Mouse (Mus musculus) brain, adult 2 months (tissue): ENCODE results near the gene Tas2r135.

ENCODE experiments used
- DNase-seq: peaks from one replicate; pipeline ENCODE4 v3.0.0; 2011; ENCODE audit warnings: low read depth, low spot score

Gene Tas2r135

GRCm38 (mm10) chr6:42405134-42405533 is at the start of gene Tas2r135:
Tas2r135 (plus strand) TSS chr6:42405434.
- DNase-seq: no peak

GRCm38 (mm10) chr6:42355794-42356600 is 49.2 kb upstream of the Tas2r135 start:
- DNase-seq: no peak

DNA sequence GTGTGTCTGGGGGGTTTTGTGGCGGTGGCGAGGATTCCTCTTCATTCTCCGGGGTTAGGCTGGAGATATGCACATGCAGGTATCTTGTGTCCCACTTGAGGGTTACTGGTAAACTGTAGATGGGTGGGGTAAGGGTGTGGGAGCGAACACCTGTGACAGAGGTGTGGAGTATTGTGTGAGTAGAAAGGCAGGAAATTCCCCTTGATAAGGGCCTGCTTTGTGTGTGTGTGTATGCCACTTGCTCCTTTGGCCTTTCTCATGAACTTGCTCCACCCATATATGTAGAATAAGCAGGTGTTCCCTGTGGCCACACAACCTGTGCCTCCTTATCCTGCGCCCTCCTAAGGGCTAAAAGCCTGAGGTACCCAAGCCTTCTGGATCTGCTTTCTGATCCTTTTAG is 48.3 kb upstream of the Tas2r135 start:
- no peak for DNase-seq

DNA sequence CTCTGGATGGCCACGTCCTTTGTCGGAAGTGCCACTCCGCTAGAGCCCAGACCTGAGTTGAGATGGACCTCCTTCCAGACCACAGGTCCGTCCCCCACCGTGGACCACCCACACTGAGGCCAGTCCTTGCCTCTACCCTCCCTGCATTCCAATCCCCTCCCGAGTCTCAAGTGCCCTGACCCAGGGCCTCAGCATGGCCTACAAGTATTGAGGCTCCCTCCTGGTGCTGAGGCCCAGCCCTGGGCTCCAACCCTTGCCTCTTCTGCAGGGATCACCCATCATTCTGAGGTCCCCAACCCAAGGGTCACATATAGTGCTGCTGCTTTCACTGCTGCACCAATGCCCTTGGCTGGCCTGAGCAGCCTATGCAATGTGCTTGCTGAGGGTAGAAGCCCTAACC is 47.3 kb upstream of the Tas2r135 start:
- DNase-seq: no peak

GRCm38 (mm10) chr6:42358901-42359300 is 46.3 kb upstream of the Tas2r135 start:
- DNase-seq: no peak

DNA sequence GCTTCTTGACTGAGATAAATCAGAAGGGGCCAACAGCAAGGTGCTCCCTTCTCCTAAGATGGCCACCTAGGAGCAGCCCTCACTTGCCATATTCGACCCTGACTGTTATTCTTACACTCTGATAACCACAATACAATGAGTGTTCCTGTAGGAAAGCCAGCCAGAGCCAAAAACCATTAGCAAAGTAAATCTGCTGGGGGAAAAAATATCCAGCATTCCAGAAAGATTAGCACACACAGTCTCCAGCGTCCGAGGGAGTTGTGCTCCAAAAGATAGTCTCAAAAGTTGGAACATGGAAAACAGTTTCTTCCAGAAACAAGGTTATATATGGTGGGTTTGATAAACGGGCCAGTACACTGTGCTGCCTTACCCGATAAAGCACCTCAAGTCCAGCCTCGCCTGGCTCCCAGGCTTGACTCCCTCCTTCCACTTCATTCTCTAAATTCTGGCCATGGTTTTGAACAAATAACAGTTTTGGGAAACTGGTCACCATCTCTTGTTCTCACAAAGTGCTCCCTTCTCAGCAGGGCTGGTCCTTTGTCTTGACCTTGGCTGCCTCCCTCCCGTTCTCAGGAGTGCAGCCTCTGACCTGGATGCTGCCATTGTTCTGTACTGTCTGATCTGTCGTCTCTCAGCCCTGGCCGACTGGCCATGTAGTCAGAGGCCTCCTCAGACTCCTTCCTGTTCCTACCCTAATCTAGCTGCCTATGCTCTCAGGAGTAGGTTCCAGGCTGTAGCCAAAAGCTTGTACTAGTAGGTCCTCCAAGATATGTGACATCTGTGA is 45.7 kb upstream of the Tas2r135 start:
- DNase-seq: no peak

DNA sequence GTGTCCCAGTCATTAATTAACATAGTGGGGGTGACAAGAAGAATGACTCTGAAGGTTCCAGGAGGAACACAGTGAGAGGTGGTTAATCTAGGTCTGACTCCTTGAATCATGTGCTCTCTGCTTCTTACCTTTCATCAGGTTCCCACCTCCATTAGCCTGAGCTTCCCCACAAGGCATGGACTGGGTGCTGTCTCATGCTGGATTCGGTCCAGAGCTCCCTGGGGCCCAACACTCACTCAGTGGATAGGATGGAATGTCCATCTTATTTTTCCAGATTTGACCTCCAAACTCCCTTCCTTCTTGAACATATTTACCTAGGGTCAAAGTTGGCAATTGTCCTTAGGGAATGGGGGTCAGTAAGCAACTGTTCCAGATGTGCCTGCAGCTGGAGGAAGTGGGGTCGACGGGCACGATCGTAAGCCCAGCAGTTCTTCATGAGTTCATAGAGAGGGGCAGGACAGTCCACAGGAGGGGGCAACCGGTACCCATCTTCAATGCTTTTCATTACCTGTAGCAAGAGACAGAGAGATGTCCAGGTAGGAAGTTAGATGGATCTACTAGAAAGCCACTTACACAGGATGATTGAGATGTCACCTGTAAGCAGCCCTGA is 44.9 kb upstream of the Tas2r135 start:
- DNase-seq: no peak

DNA sequence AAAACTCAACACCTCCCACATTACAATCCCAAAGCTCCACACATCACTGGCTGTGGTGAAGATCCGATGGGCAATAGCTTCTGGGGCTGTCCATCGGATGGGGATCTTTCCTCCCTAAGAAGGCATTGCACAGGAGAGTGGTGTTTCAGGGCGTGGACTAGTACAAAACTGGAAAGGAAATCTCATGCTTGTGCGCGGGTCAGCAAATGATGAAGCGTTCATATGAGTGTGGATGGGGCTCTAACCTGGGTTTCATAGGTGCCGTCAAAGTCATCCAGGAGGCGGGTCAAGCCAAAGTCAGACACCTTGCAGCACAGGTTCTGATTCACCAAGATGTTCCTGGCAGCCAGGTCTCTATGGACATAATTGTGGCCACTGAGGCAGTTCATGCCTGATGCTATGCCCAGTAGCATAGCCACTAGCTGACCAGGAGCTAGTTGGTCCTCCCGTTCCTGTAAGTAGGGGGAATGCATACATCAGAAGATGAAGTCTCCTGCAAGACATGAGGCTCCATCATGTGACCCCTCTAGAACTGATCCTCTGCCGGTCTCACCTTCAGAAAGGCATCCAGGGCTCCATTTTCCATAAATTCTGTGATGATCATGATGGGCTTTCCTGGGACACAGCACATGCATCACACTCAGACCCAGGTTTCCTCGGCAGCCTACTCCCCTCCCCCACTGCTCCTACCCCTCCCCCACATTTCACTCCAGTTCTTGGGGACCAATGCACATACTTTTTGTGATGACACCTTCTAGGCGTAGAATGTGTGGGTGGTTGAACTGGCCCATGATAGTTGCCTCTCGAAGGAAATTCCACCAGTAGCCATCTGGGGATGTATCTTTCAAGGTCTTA is 44.0 kb upstream of the Tas2r135 start:
- no peak for DNase-seq

GRCm38 (mm10) chr6:42362074-42362473 is 43.2 kb upstream of the Tas2r135 start:
- DNase-seq: no peak

DNA sequence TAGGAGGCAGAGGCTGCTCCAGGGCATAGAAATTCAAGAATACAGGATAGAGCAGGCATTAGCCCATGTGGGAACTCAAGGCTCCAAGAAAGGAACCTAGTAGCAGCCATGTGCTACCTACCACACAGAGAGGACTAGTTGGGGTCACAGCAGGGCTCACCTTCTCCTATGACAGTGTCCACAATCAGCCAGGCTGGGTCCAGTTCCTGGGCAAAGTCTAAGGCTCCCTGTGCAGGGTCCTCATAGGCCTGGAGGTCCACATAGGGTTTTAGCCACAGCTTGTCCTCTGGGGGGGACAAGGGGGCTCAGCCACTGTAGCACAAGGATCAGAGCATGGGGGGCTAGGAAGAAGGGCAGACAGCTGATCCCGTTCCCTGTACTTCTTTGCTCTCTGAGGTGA is 42.7 kb upstream of the Tas2r135 start:
- no peak for DNase-seq

GRCm38 (mm10) chr6:42362974-42363373 is 42.3 kb upstream of the Tas2r135 start:
- DNase-seq: peak; percentile 68

- DNase-seq: no peak
Measured at GRCm38 (mm10) chr6:42364066-42364465, 41.2 kb upstream of the Tas2r135 start.

- no peak for DNase-seq
Measured at GRCm38 (mm10) chr6:42364607-42365006, 40.6 kb upstream of the Tas2r135 start.

- DNase-seq: no peak
Measured at GRCm38 (mm10) chr6:42365215-42365614, 40.0 kb upstream of the Tas2r135 start.

GRCm38 (mm10) chr6:42369870-42370269 is 35.4 kb upstream of the Tas2r135 start:
- no peak for DNase-seq

DNA sequence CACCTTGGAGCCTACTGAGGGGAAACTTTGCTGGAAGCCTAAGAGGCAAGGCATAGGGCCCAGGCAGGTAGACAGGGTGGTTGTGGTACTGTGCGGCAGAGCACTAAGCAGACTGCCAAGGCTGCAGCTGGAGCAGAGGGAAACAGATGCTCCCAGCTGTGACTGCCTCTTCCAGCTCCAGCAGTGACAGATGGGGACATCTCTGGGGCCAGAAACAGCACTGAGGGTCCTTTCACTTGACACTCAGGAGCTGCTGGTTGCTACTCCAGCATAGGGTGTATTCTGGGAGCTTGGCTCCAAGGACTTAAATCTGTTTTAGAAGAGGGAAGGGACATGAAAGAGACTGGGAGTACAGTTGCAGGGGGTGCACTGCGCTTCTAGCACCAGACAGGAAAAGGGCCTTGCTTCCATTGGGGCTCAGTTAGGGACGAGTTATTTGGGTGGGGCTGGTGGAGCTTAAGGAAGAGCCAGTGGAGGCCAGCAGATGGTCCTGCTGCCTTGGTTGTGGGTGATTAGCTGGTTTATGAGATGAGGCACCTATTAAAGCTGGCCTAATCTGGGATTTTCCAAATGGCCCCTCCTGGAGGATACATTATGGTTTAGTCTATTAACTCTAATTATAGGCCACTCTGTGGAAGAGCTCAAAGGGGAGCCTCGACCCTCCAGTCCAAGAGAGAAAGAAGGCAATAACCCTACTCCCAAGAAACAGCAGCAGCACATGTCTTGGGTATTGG is 34.4 kb upstream of the Tas2r135 start:
- peak; percentile 64 for DNase-seq

- no peak for DNase-seq
Measured at GRCm38 (mm10) chr6:42372001-42372400, 33.2 kb upstream of the Tas2r135 start.

DNA sequence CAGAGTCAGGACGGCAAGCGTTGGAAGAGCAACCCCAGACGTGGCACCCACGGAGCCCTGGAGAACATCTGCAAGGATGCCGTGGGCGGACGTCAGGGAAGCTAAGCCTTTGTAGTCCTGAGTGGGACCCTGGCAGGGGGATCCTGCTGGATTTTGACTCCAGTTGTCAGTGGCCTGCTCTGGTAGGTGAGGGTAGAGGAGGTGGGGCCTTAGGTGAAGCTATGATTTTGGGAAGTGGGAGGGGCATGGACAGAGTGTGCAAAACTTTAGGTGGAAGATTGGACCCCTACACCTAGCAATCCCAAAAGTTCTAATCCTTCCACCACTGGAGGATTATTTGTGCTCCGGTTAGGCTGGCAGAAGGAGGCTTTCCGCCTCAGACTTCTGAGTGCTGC is 32.8 kb upstream of the Tas2r135 start:
- DNase-seq: no peak

DNA sequence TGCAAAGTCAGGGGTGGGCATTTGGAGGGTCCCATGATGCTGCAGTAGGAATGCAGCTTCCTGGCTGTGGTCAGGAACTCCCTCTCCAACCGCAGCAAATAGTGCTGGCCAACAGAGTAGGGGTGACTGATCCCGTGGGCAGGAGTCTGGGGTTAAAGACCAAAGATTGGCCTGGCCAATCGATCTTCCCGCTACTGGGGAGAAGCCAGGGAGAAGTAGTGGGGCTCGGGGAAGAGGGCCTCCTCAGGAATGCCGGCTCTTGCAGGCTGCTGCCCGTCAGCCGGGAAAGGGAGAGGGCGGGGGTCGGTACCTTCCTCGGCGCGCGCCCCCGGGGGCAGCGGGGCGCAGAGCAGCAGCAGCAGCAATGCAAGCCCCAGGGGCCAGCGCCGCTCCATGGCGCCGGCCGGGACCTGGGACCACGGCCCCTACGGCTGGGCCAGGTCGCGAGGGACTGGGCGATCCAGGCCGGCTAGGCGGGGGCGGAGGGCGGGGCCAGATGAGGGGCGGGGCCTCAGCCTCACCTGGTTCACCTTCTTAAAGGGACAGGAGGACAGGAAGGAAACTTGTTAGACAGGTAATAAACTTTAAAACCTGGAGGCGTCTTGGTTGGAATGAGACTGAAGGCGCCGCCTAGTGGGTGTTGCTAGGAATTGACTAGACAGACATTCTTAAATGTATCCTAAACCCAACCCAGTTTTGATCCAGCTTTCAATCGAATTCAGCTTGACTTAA is 32.3 kb upstream of the Tas2r135 start, which contains the start of gene Epha1:
Epha1 (minus strand) TSS at position 453 of the 732 bp plus-strand sequence.
- DNase-seq: peak; percentile 84
